Mouse (Mus musculus): Measurements from ENCODE around the gene Cops9. TPM values are rescaled to one million over a fixed set of nuclear protein-coding genes. Genes with fewer than 3 reads are reported as not detected.

Gene Cops9
- total and polyA plus RNA-seq, 3 experiments, result 144 to 241 (median 215) TPM

GRCm38 (mm10) chr1:92678757-92679156, 37.0 kb upstream of the Cops9 start:
- H3K27ac ChIP-seq, result no peak overlapping the region
- no peak overlapping the region for H3K4me3 ChIP-seq
- no peak for TF ChIP-seq CTCF (IDR thresholded peaks at IDR 0.05)
- no peak for TF ChIP-seq POLR2A (IDR thresholded peaks at IDR 0.05; ENCODE audit: insufficient read depth, low read depth, low read length)
- TF ChIP-seq EP300 (IDR thresholded peaks at IDR 0.05; ENCODE audit: insufficient read depth, low read depth, low read length), result no peak
- DNase-seq, result no peak
- no peaks in the 10 kb centered on the region for H3K36me3 ChIP-seq (ENCODE audit: control insufficient read depth, insufficient read depth, low read length)
- H3K79me2 ChIP-seq (replicated peaks; ENCODE audit: control insufficient read depth, insufficient read depth, low read length), result no peaks in the 10 kb centered on the region
- no peak overlapping the region for H3K9ac ChIP-seq (ENCODE audit: low read depth, low read length)
- no peaks in the 10 kb centered on the region for H3K4me1 ChIP-seq (ENCODE audit: control insufficient read depth, insufficient read depth, low read length)
- H3K27me3 ChIP-seq (ENCODE audit: control insufficient read depth, insufficient read depth, low read length), result no peaks in the 10 kb centered on the region
- intact Hi-C loops (cut with DNase I), result no loop called here
- WGBS, result 81% methylated on average over 5 of the region's 5 CpGs

GRCm38 (mm10) chr1:92676676-92676975, 34.8 kb upstream of the Cops9 start:
- Histone ChIP-seq H3K36me3 (ENCODE audit: control insufficient read depth, insufficient read depth, low read length) (no peaks in the 10 kb centered on the region), H3K79me2 (replicated peaks; ENCODE audit: control insufficient read depth, insufficient read depth, low read length) (no peaks in the 10 kb centered on the region), H3K9ac (ENCODE audit: low read depth, low read length) (no peak overlapping the region), H3K27ac (no peak overlapping the region), H3K27me3 (ENCODE audit: control insufficient read depth, insufficient read depth, low read length) (no peaks in the 10 kb centered on the region), H3K4me1 (ENCODE audit: control insufficient read depth, insufficient read depth, low read length) (no peaks in the 10 kb centered on the region), H3K4me3 (no peak overlapping the region)
- no peak for DNase-seq
- intact Hi-C loops (cut with DNase I), result no loop called here
- no peak for TF ChIP-seq EP300 (IDR thresholded peaks at IDR 0.05; ENCODE audit: insufficient read depth, low read depth, low read length)
- TF ChIP-seq POLR2A (IDR thresholded peaks at IDR 0.05; ENCODE audit: insufficient read depth, low read depth, low read length), result no peak
- TF ChIP-seq CTCF (IDR thresholded peaks at IDR 0.05), result no peak
- WGBS, result 72% methylated on average over 3 of the region's 3 CpGs

- Histone ChIP-seq H3K27ac (no peak overlapping the region), H3K9ac (ENCODE audit: low read depth, low read length) (no peak overlapping the region), H3K4me3 (no peak overlapping the region), H3K4me1 (ENCODE audit: control insufficient read depth, insufficient read depth, low read length) (no peaks in the 10 kb centered on the region), H3K79me2 (replicated peaks; ENCODE audit: control insufficient read depth, insufficient read depth, low read length) (no peaks in the 10 kb centered on the region), H3K36me3 (ENCODE audit: control insufficient read depth, insufficient read depth, low read length) (no peaks in the 10 kb centered on the region), H3K27me3 (ENCODE audit: control insufficient read depth, insufficient read depth, low read length) (no peaks in the 10 kb centered on the region)
- intact Hi-C loops (cut with DNase I), result no loop called here
- no peak for DNase-seq
- TF ChIP-seq POLR2A (IDR thresholded peaks at IDR 0.05; ENCODE audit: insufficient read depth, low read depth, low read length), result no peak
- TF ChIP-seq CTCF (IDR thresholded peaks at IDR 0.05), result no peak
- no peak for TF ChIP-seq EP300 (IDR thresholded peaks at IDR 0.05; ENCODE audit: insufficient read depth, low read depth, low read length)
- WGBS, result 56% methylated on average over 10 of the region's 10 CpGs
Measured at GRCm38 (mm10) chr1:92675932-92676675, 34.3 kb upstream of the Cops9 start.

- Histone ChIP-seq H3K79me2 (replicated peaks; ENCODE audit: control insufficient read depth, insufficient read depth, low read length) (no peaks in the 10 kb centered on the region), H3K9ac (ENCODE audit: low read depth, low read length) (no peak overlapping the region), H3K27me3 (ENCODE audit: control insufficient read depth, insufficient read depth, low read length) (no peaks in the 10 kb centered on the region), H3K4me3 (no peak overlapping the region), H3K4me1 (ENCODE audit: control insufficient read depth, insufficient read depth, low read length) (no peaks in the 10 kb centered on the region), H3K27ac (no peak overlapping the region), H3K36me3 (ENCODE audit: control insufficient read depth, insufficient read depth, low read length) (no peaks in the 10 kb centered on the region)
- TF ChIP-seq POLR2A (IDR thresholded peaks at IDR 0.05; ENCODE audit: insufficient read depth, low read depth, low read length), result no peak
- no peak for TF ChIP-seq CTCF (IDR thresholded peaks at IDR 0.05)
- TF ChIP-seq EP300 (IDR thresholded peaks at IDR 0.05; ENCODE audit: insufficient read depth, low read depth, low read length), result no peak
- intact Hi-C loops (cut with DNase I), result no loop called here
- no peak for DNase-seq
- WGBS, result 76% methylated on average over 5 of the region's 5 CpGs
Measured at GRCm38 (mm10) chr1:92673258-92673782, 31.5 kb upstream of the Cops9 start.

DNA sequence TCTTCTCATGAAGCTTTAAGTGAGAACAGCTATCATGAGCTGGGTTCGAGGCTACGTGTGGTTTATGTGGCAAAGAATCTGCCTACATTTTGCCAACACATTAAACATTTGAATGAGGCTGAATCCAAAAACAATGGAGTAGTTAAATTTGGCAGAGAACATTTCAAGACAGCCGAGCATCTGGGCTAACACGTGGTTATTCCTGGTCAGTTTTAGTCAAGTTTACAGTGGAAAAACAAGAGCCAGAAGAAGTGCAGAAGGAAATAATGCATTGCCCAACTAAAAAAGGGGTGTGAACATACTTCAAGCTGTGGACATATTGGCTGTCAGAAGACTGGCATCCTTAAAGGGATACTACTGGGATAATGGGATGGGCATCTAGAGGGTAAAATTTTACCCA, 29.5 kb upstream of the Cops9 start:
- no peak for DNase-seq
- no peaks in the 10 kb centered on the region for H3K4me1 ChIP-seq (ENCODE audit: control insufficient read depth, insufficient read depth, low read length)
- H3K79me2 ChIP-seq (replicated peaks; ENCODE audit: control insufficient read depth, insufficient read depth, low read length), result no peaks in the 10 kb centered on the region
- no peak for TF ChIP-seq EP300 (IDR thresholded peaks at IDR 0.05; ENCODE audit: insufficient read depth, low read depth, low read length)
- no peak for TF ChIP-seq POLR2A (IDR thresholded peaks at IDR 0.05; ENCODE audit: insufficient read depth, low read depth, low read length)
- no peak for TF ChIP-seq CTCF (IDR thresholded peaks at IDR 0.05)
- intact Hi-C loops (cut with DNase I), result no loop called here
- no peak overlapping the region for H3K4me3 ChIP-seq
- no peaks in the 10 kb centered on the region for H3K27me3 ChIP-seq (ENCODE audit: control insufficient read depth, insufficient read depth, low read length)
- H3K36me3 ChIP-seq (ENCODE audit: control insufficient read depth, insufficient read depth, low read length), result no peaks in the 10 kb centered on the region
- 69% methylated on average over 4 of the region's 4 CpGs for WGBS
- no peak overlapping the region for H3K9ac ChIP-seq (ENCODE audit: low read depth, low read length)
- H3K27ac ChIP-seq, result no peak overlapping the region

DNA sequence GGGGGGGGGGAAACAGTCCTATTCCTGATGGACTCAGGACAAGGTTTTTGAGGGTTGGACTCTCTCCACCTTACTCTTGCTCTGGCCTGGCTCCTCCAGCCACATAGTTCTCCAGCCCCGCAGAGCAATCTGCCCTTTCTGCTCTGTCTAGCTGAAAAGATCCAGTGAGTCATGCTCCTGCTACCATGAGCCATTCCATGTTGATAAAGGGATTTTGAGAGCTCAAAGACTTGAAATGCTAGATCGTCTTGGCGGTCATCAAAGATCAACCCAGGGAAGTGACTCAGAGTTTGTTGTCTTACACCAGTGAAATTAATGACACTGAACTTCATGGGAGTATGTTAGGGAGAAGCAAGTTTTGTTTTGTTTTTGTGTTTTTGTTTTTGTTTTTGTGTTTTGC, 27.6 kb upstream of the Cops9 start:
- Histone ChIP-seq H3K27me3 (ENCODE audit: control insufficient read depth, insufficient read depth, low read length) (no peaks in the 10 kb centered on the region), H3K27ac (no peak overlapping the region), H3K36me3 (ENCODE audit: control insufficient read depth, insufficient read depth, low read length) (no peaks in the 10 kb centered on the region), H3K4me3 (no peak overlapping the region), H3K4me1 (ENCODE audit: control insufficient read depth, insufficient read depth, low read length) (no peaks in the 10 kb centered on the region), H3K79me2 (replicated peaks; ENCODE audit: control insufficient read depth, insufficient read depth, low read length) (no peaks in the 10 kb centered on the region), H3K9ac (ENCODE audit: low read depth, low read length) (no peak overlapping the region)
- intact Hi-C loops (cut with DNase I), result no loop called here
- TF ChIP-seq CTCF (IDR thresholded peaks at IDR 0.05), result no peak
- no peak for TF ChIP-seq EP300 (IDR thresholded peaks at IDR 0.05; ENCODE audit: insufficient read depth, low read depth, low read length)
- no peak for TF ChIP-seq POLR2A (IDR thresholded peaks at IDR 0.05; ENCODE audit: insufficient read depth, low read depth, low read length)
- no peak for DNase-seq
- 82% methylated on average over 3 of the region's 3 CpGs for WGBS
